Mouse (Mus musculus): ENCODE results near the gene Prss34. TPM values are rescaled to one million over a fixed set of nuclear protein-coding genes. Genes with fewer than 3 reads are reported as not detected.

Prss34 gene
- polyA plus RNA-seq, 1 experiment from 2014 or later, result not detected

DNA sequence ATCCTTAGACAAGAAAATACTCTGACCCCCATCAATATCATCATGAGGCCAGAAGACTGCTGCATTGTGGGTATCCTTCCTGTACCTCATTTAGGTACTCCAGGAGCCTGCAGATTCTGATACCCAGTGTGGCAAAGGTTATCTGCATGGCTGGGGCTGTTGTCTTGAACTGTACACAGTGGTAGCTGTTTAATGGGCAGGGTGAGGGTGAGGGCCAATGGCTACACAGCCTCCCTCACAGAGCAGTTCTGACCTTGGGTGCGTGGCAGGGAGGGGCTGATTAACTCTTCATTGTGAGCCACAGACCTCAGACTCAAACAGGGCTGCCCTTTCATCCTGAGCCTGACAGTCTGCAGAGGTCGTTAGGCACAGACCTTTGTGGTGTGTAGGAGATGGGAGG is 24.7 kb downstream of the Prss34 start:
- Histone ChIP-seq H3K4me2 (replicated peaks) (no peak overlapping the region), H3K9ac (no peak overlapping the region), H3K9me3 (replicated peaks) (no peaks in the 10 kb centered on the region), H3K36me3 (no peaks in the 10 kb centered on the region), H3K27ac (no peak overlapping the region), H3K4me3 (no peak overlapping the region), H3K27me3 (peaks cover 4% of the 10 kb centered on the region; the same call in 1 of the 2 replicates), H3K4me1 (no peaks in the 10 kb centered on the region)
- 34% methylated on average over 2 of the region's 2 CpGs for WGBS
- no peak for ATAC-seq (ENCODE audit: low FRiP score)

DNA sequence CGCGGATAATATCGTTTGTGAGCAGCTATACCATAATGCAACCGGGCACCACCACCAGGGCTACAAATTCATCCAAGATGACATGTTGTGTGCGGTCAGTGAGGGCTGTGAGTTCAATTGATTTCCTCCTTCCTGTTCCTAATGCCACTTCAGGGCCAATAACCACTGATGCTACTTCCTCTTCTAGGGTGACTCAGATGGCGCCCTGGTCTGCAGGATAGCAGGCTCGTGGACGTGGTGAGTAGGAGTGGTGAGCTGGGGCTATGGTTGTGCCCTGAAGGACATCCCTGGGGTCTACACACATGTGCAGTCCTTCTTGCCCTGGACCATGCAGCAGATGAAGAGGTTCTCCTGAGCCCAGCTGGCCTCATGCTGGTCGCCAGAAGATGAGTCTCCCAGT is 34.1 kb downstream of the Prss34 start:
- 77% methylated on average over 9 of the region's 9 CpGs for WGBS
- Histone ChIP-seq H3K4me2 (replicated peaks) (no peak overlapping the region), H3K9ac (no peak overlapping the region), H3K27ac (no peak overlapping the region), H3K27me3 (peaks cover 23% of the 10 kb centered on the region), H3K4me3 (no peak overlapping the region), H3K9me3 (replicated peaks) (no peaks in the 10 kb centered on the region), H3K36me3 (no peaks in the 10 kb centered on the region), H3K4me1 (no peaks in the 10 kb centered on the region)
- ATAC-seq (ENCODE audit: low FRiP score), result no peak

DNA sequence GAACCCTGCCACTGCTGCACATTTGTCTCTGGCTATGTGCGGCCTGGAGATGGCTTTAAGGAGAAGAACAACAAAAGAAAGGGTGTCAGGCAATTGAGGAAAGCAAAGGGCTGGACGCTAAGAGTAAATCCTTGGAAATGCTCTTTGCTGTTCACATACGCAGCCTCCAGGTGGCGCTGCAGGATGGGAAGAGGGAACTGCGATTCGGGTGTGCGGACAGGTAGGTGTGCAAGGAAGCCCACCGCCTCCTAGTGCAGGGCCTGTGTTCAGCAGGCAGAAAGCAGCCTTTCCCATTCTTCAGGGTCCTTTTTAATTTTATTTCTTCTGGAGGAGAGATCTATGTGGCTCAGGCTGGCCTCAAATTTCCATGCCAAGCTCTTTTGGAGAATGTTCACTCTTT is 35.7 kb downstream of the Prss34 start:
- Histone ChIP-seq H3K4me3 (no peak overlapping the region), H3K4me2 (replicated peaks) (no peak overlapping the region), H3K9ac (no peak overlapping the region), H3K27ac (no peak overlapping the region), H3K9me3 (replicated peaks) (no peaks in the 10 kb centered on the region), H3K27me3 (peaks cover 23% of the 10 kb centered on the region), H3K4me1 (no peaks in the 10 kb centered on the region), H3K36me3 (no peaks in the 10 kb centered on the region)
- ATAC-seq (ENCODE audit: low FRiP score), result 0 out of 2 replicates have a peak, but pooled peaks have one; percentile 29
- WGBS, result 3% methylated on average over 8 of the region's 8 CpGs

DNA sequence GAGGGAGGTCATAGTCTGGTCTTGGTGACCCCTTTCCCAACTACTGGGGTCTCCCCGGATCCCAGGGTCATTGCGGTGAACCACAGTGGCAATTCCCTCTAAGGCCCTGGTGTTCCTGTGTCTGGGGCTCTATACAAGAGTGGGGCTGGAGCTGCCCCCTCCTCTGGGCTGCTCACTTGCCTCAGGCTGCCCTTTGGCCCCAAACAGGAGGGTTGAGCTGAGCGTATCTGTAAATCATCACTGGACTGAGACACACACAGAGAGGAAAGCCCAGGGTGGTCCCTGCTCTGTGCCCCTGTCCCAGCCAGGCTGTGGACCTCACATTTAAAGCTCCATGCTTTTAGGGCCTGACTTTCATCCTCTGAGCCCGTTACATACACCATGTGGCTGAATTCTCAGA is 40.0 kb downstream of the Prss34 start:
- 77% methylated on average over 4 of the region's 4 CpGs for WGBS
- Histone ChIP-seq H3K36me3 (no peaks in the 10 kb centered on the region), H3K4me3 (no peak overlapping the region), H3K4me1 (no peaks in the 10 kb centered on the region), H3K9me3 (replicated peaks) (no peaks in the 10 kb centered on the region), H3K27me3 (peaks cover 13% of the 10 kb centered on the region), H3K9ac (no peak overlapping the region), H3K27ac (no peak overlapping the region), H3K4me2 (replicated peaks) (no peak overlapping the region)
- no peak for ATAC-seq (ENCODE audit: low FRiP score)

DNA sequence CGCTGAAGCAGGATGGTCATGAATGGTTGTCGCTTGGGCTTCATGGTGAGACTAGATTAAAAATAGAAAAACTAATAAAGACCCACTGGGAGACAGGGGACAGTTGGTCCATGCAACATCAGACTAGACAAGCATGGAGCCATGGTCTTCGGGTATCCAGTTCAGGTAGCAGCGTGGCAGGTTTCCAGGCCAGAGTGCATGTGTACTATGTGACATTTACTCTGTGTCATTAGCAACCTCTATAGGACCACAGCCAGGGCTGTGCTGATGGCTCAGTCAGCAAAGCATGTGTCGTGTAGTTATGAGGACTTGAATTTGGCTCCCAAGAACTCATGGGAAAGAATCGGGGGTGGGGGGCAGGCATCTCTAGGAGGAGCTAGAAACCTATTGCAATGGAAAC is 41.8 kb downstream of the Prss34 start:
- Histone ChIP-seq H3K36me3 (no peaks in the 10 kb centered on the region), H3K9ac (no peak overlapping the region), H3K9me3 (replicated peaks) (no peaks in the 10 kb centered on the region), H3K27ac (no peak overlapping the region), H3K4me2 (replicated peaks) (no peak overlapping the region), H3K27me3 (peaks cover 5% of the 10 kb centered on the region), H3K4me1 (no peaks in the 10 kb centered on the region), H3K4me3 (no peak overlapping the region)
- 88% methylated on average over 6 of the region's 6 CpGs for WGBS
- ATAC-seq (ENCODE audit: low FRiP score), result no peak

DNA sequence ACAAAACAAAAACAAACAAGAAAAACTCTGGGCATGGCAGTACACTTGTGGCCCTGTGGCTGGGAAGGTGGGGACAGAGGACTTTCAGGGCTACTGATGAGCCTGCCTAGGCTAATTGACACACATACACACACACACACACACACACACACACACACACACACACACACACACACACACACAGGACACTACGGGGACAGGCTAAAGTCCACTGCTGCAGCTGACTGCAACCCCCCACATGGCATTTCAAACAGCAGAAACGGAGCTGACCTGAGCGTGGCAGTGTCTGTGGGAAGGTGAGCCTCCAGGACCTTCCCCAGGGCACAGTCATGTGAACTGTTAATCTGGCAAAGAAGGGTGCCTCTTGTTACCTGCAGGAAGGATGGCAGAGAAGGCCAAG is 43.3 kb downstream of the Prss34 start:
- Histone ChIP-seq H3K9ac (no peak overlapping the region), H3K4me2 (replicated peaks) (no peak overlapping the region), H3K27me3 (no peaks in the 10 kb centered on the region), H3K9me3 (replicated peaks) (no peaks in the 10 kb centered on the region), H3K36me3 (no peaks in the 10 kb centered on the region), H3K4me1 (no peaks in the 10 kb centered on the region), H3K4me3 (no peak overlapping the region), H3K27ac (no peak overlapping the region)
- WGBS, result 53% methylated on average over 3 of the region's 3 CpGs
- ATAC-seq (ENCODE audit: low FRiP score), result no peak

DNA sequence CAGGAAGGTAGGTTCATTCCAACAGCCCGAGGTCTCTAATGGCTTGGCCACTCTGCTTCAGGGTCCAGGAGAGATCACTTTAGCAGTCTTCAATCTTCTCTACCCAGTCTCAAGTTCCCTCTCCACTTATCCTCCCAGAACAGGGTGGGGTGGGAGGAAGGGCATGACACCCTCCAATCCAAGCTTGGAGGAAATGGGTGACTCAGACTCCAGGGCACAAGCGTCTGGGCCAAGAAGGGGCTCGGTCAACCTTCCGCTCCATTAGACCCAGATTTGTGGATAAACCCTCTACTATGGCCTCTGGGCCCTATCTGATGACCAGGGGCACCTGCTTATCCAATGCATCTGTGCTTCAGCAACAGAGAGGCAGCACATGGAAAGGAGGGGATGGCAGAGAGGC is 47.3 kb downstream of the Prss34 start, which contains the start of gene Tpsab1:
TSS of gene Tpsab1 (minus strand) at position 101 of the 400 bp plus-strand sequence.
- H3K4me2 ChIP-seq (replicated peaks), result no peak within 1 kb of the TSS
- no peak within 1 kb of the TSS for H3K9ac ChIP-seq
- H3K27ac ChIP-seq, result no peak within 1 kb of the TSS
- H3K27me3 ChIP-seq, result no peaks in the 10 kb centered on the region
- ATAC-seq (ENCODE audit: low FRiP score), result no peak
- no peaks in the 10 kb centered on the region for H3K9me3 ChIP-seq (replicated peaks)
- no peaks in the 10 kb centered on the region for H3K36me3 ChIP-seq
- 94% methylated on average over 4 of the region's 4 CpGs for WGBS
- H3K4me1 ChIP-seq, result no peaks in the 10 kb centered on the region
- H3K4me3 ChIP-seq, result no peak within 1 kb of the TSS

Other genes with a start within 250 kb of the Prss34 start
- gene Tmem204, start 214.8 kb upstream of the Prss34 start, polyA plus RNA-seq (2016; fragmentation: Nextera tagmentation; extraction: Ambion mirVana), result 8.5 and 9.5 TPM in 2 replicates
- 42.5 and 43.2 TPM in 2 replicates for gene Telo2, start 182.4 kb upstream of the Prss34 start, polyA plus RNA-seq (2016; fragmentation: Nextera tagmentation; extraction: Ambion mirVana)
- gene Ptx4, start 177.6 kb upstream of the Prss34 start, polyA plus RNA-seq (2016; fragmentation: Nextera tagmentation; extraction: Ambion mirVana), result not detected in 2 replicates
- 24.4 and 26.9 TPM in 2 replicates for gene Clcn7, start 165.0 kb upstream of the Prss34 start, polyA plus RNA-seq (2016; fragmentation: Nextera tagmentation; extraction: Ambion mirVana)
- not detected in 2 replicates for gene Ccdc154, start 135.9 kb upstream of the Prss34 start, polyA plus RNA-seq (2016; fragmentation: Nextera tagmentation; extraction: Ambion mirVana)
- not detected in 2 replicates for gene Gm38655, start 122.9 kb upstream of the Prss34 start, polyA plus RNA-seq (2016; fragmentation: Nextera tagmentation; extraction: Ambion mirVana)
- 33.6 and 34.6 TPM in 2 replicates for gene BC003965, start 113.8 kb upstream of the Prss34 start, polyA plus RNA-seq (2016; fragmentation: Nextera tagmentation; extraction: Ambion mirVana)
- gene Unkl, start 110.0 kb upstream of the Prss34 start, polyA plus RNA-seq (2016; fragmentation: Nextera tagmentation; extraction: Ambion mirVana), result 13.0 and 13.3 TPM in 2 replicates
- gene Gnptg, start 58.3 kb upstream of the Prss34 start, polyA plus RNA-seq (2016; fragmentation: Nextera tagmentation; extraction: Ambion mirVana), result 59.4 and 59.5 TPM in 2 replicates
- gene Tsr3, start 58.2 kb upstream of the Prss34 start, polyA plus RNA-seq (2016; fragmentation: Nextera tagmentation; extraction: Ambion mirVana), result 60.0 and 61.8 TPM in 2 replicates
- gene Baiap3, start 42.0 kb upstream of the Prss34 start, polyA plus RNA-seq (2016; fragmentation: Nextera tagmentation; extraction: Ambion mirVana), result 5.5 and 5.9 TPM in 2 replicates
- 713 and 760 TPM in 2 replicates for gene Ube2i, start 23.8 kb upstream of the Prss34 start, polyA plus RNA-seq (2016; fragmentation: Nextera tagmentation; extraction: Ambion mirVana)
- not detected in 2 replicates for gene Prss28, start 10.3 kb downstream of the Prss34 start, polyA plus RNA-seq (2016; fragmentation: Nextera tagmentation; extraction: Ambion mirVana)
- gene Prss29, start 20.3 kb downstream of the Prss34 start, polyA plus RNA-seq (2016; fragmentation: Nextera tagmentation; extraction: Ambion mirVana), result not detected in 2 replicates
- not detected in 2 replicates for gene Tpsab1, start 47.2 kb downstream of the Prss34 start, polyA plus RNA-seq (2016; fragmentation: Nextera tagmentation; extraction: Ambion mirVana)
- gene Tpsb2, start 67.9 kb downstream of the Prss34 start, polyA plus RNA-seq (2016; fragmentation: Nextera tagmentation; extraction: Ambion mirVana), result not detected in 2 replicates
- 0.86 TPM in 1 of 2 replicates, not detected in the other for gene Tpsg1, start 70.9 kb downstream of the Prss34 start, polyA plus RNA-seq (2016; fragmentation: Nextera tagmentation; extraction: Ambion mirVana)
- 12.5 and 12.7 TPM in 2 replicates for gene Cacna1h, start 135.4 kb downstream of the Prss34 start, polyA plus RNA-seq (2016; fragmentation: Nextera tagmentation; extraction: Ambion mirVana)
- 1.0 and 1.7 TPM in 2 replicates for gene Tekt4, start 156.2 kb downstream of the Prss34 start, polyA plus RNA-seq (2016; fragmentation: Nextera tagmentation; extraction: Ambion mirVana)
- 0.14 TPM in 1 of 2 replicates, not detected in the other for gene Sstr5, start 198.9 kb downstream of the Prss34 start, polyA plus RNA-seq (2016; fragmentation: Nextera tagmentation; extraction: Ambion mirVana)

Measured in hindbrain, embryonic 12.5 days (tissue).